Mouse (Mus musculus) CH12F3 (cell line): ENCODE results near the gene Brdt.

ENCODE experiments used
- in situ Hi-C: fragments of 300-500 bp; cut with MboI; formaldehyde crosslinking; loops from 2 replicates; pipeline ENCODE4 v1.14.3; 2020; ENCODE audit warnings: low sequenced_read_pairs

Gene Brdt

DNA sequence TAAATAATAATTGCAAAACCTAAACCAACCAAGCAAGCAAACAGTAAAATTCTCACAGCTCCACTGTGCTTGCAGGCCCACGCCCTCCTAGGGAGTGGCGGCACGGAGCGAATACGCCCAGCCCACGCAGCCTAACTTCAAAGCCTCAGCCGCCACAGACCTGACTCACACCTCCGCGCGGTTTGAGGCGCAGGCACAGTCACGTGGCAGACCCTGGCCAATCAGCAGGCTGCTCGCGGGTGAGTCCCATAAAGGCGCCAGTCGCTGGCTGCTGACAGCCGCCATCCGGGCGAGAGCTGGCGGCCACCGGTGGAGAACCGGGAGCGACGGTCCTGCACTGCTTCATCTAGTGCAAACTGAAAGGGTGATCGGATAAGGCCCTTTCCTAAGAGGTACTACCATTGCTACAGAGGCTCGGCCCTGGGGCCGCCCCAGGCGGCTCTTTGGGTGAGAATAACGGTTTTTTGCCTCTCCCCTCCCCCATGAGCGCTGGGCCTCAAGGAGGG is at the start of gene Brdt:
Brdt (plus strand) TSS at position 244 of the 506 bp plus-strand sequence.
- in situ Hi-C loops, result no loop called here

DNA sequence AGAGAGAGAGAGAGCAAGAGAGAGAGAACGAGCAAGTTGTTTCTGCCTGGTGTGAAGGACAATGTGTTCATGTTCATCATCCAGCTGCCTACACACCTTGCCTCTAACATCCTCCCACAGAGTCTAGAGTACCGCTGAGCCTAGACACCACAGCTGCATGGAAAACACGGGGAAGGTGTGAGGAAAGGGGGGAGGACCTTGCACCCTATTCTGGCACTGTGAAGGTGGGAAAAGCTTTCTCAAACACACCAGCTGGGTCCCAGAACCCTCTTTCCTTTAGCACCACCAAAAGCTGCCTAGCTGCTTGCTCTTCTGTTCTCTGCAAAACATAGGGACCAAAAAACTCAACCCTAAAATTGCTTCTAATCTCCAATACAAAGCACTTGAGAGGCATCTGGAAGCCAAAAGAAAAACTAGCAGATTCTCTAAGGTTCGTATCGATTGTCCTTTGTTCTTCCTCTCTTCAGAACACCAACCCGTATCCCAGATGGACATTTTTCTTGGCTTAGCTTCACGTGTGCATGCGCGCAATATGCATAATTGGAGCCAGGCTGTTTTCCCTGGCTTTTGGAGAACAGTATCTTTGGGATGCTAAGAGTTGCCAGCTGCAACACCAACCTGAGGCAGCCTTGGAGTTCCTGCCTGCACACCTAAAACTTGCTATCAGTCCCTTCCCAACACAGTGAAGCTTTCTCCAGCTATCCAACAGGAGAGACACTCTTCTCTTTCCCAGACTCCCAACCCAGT is 48.2 kb upstream of the Brdt start:
- in situ Hi-C loops, result loop anchor here (10.0 kb wide), 1 partner anchor 288 kb away; no protein-coding TSS in a partner anchor

DNA sequence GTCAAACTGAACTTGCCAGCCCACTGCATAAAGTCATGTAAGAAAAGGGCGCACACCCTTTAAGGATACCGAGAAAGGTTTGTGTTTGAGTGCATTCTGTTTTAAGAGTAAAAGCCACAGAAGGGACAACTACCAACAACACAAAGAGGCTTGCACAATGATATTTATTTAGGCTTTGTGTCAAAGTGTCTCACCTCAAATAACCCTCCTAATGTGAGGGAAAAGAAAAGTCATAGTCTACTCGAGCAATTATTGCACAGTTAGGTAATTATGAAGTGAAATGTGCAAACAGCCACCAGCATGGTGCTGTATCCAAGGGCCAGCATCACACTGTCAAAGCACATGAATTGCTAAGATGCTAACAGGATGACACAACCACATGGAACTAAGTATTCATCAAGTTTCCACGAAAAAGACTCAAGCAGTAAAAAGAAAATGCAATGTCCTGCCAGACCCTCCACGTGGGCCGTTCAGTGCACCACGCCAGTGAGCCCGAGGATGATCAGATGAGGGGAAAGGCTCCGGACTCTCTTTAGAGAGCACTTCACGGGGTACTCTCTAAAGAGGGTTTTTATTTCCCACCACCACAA is 46.9 kb upstream of the Brdt start:
- in situ Hi-C loops, result loop anchor here (10.0 kb wide), 1 partner anchor 289 kb away; no protein-coding TSS in a partner anchor

DNA sequence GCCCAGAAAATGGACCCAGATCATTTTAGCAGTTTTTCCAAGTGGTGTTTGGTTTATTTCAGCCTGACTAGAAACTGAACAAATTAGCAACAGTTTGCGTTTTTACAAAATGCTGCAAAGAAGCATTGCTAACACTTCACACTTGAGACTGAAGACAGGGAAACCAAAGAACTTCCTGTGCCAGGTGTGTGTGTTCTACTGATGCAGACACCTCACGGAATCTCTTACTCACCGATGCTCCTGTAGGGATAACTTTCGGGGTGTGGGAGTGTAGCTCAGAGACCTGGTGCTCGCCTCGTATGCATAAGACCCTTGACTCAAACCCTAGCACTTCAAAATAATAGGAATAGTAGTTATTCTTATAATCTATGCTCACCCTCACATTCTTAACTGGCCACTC is 45.4 kb upstream of the Brdt start:
- in situ Hi-C loops, result loop anchor here (10.0 kb wide), 1 partner anchor 291 kb away; no protein-coding TSS in a partner anchor

- in situ Hi-C loops, result loop anchor here (10.0 kb wide), 1 partner anchor 293 kb away; no protein-coding TSS in a partner anchor
These were observed 43.6 kb upstream of the Brdt start for GRCm38 (mm10) chr5:107287254-107287907.

DNA sequence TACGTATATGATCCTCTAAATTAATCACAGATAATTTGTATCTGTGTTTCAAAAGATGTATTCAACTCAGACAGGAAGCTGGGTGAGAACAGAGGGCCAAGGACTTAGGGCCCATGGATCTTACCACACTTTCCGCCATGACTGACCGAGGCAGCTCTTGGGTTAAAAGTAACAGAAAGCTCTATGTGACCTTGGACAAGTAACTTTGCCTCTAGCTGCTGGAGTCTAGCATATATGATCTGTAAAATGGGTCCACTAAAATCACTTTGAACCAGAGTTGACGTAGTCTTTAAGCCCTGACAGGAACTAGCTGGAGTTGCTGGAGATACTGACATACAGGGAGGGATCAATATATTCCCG is 43.1 kb upstream of the Brdt start:
- in situ Hi-C loops, result loop anchor here (10.0 kb wide), 1 partner anchor 293 kb away; no protein-coding TSS in a partner anchor

GRCm38 (mm10) chr5:107288427-107289233 is 42.3 kb upstream of the Brdt start:
- in situ Hi-C loops, result loop anchor here (10.0 kb wide), 1 partner anchor 294 kb away; no protein-coding TSS in a partner anchor

- in situ Hi-C loops, result loop anchor here (10.0 kb wide), 1 partner anchor 294 kb away; no protein-coding TSS in a partner anchor
These were observed 41.7 kb upstream of the Brdt start, which contains the start of gene Tgfbr3 for GRCm38 (mm10) chr5:107289234-107289764. Tgfbr3 (minus strand) TSS chr5:107289629.

- in situ Hi-C loops, result loop anchor here (10.0 kb wide), 1 partner anchor 295 kb away; no protein-coding TSS in a partner anchor
These were observed 41.0 kb upstream of the Brdt start for GRCm38 (mm10) chr5:107289986-107290385.

- in situ Hi-C loops, result no loop called here
These were observed 36.9 kb upstream of the Brdt start for GRCm38 (mm10) chr5:107294041-107294440.

- in situ Hi-C loops, result no loop called here
These were observed 35.7 kb upstream of the Brdt start for GRCm38 (mm10) chr5:107295061-107295816.

- in situ Hi-C loops, result no loop called here
These were observed 35.0 kb upstream of the Brdt start for GRCm38 (mm10) chr5:107295817-107296511.

GRCm38 (mm10) chr5:107296512-107297322 is 34.2 kb upstream of the Brdt start:
- in situ Hi-C loops, result no loop called here

- in situ Hi-C loops, result no loop called here
These were observed 32.1 kb upstream of the Brdt start for GRCm38 (mm10) chr5:107298854-107299253.

DNA sequence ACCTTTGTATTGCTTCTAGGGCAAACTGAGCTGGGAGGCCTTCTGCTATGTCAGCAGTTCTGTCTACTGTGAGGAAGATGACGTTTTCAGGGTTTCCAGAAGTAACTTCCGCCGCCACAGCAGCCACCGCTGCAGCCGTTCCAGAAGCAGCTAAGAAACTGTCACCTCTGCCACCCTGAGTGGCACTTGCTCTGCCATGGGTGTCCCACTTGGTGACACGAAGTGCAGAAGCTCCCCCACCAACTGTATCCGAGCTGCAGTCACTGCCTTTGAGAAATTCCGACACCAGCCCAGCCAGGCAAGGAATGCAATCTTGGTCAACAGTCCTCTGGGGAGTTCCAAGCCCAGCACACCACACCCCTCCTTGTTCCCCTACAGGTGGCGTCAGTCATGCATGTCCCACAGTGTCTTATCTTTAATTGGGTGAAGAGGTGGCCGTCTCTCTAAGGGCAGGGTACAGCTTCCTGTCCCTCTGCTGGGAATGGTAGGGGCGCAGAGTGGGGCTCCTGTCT is 27.6 kb upstream of the Brdt start:
- in situ Hi-C loops, result no loop called here

- in situ Hi-C loops, result no loop called here
These were observed 26.7 kb upstream of the Brdt start for GRCm38 (mm10) chr5:107304117-107304825.

- in situ Hi-C loops, result no loop called here
These were observed 23.5 kb upstream of the Brdt start for GRCm38 (mm10) chr5:107307432-107307831.
